Mouse (Mus musculus): Measurements from ENCODE around the gene Coro6.
A peak's percentile ranks its signal among the peaks of the same experiment; 100 is the strongest.

The Coro6 gene

DNA sequence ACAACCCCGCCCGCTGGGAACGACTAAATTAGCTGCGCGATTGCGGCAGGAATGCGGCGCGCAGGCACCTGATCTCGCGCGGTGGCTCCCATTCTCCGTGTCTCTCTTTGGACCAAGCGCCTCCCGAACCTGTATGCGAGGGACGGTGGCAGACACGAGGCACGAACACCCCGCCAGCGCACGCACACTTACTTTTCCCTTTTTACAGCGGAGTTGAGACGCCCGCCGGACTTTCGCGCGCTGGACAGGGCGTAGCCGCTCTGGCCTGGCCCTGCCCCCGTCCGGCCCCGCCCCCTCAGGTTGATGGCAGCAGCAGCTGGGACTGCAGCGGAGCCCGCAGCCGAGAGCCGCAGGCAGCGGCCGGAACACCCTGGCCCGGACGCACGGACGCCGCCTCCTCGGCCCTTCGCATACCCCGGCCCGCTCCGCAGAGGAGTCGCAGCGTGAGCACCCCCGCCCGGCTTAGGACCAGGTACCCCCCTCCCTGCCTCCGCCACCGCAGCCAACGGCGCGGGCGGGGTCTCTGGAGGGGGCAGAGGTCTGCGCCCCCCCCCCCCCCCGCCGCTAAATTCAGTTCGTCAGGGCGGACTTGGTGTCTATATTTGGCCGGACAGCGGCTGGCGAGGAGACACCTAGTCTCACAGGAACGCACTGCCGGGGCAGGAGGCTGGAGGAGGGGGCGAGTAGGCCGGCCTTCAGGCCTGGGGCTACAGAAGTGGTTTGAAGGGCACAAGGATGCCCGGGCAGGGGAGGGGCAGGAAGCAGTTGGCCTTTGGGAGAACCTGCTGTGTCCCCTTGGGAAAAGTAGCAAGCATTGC, at the start of gene Coro6:
Coro6 (plus strand) TSS at position 129 of the 818 bp plus-strand sequence.
- peak; percentile 11 to 18 for DNase-seq (ENCODE audit: low read depth in 1 of 2, low spot score in 2 of 2)

DNA sequence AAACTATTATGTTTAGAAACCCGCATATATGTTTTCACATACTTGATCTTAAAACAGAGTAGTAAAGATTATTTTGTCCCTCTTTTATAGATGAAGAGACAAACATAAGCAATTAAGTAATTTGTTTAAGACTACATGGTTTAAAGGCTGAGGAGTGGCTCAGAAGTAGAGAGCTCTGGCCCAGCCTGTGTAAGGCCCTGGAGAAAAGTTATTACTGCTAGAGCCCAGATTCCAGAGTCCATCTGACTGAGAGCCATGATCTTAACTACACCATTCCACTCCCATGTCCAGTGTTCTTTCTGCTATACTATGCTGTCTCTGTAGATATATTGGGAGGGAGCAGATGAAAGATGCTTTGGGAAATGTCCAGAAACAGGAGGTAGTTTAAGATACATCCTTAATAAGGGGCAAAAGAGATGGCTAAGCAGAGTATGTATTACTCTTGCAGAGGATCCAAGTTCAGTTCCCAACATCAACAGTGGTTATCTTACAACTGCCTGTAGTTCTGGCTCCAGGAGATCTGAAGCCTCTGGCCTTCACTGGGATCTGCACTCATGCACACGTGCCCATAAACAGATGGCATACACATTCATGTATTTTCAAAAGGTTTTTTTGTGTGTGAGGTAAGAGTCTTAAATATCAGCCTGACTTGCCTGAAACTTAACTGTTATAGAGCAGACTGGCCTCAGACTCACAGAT, 47.9 kb upstream of the Coro6 start:
- DNase-seq (ENCODE audit: low read depth in 1 of 2, low spot score in 2 of 2) = no peak

DNA sequence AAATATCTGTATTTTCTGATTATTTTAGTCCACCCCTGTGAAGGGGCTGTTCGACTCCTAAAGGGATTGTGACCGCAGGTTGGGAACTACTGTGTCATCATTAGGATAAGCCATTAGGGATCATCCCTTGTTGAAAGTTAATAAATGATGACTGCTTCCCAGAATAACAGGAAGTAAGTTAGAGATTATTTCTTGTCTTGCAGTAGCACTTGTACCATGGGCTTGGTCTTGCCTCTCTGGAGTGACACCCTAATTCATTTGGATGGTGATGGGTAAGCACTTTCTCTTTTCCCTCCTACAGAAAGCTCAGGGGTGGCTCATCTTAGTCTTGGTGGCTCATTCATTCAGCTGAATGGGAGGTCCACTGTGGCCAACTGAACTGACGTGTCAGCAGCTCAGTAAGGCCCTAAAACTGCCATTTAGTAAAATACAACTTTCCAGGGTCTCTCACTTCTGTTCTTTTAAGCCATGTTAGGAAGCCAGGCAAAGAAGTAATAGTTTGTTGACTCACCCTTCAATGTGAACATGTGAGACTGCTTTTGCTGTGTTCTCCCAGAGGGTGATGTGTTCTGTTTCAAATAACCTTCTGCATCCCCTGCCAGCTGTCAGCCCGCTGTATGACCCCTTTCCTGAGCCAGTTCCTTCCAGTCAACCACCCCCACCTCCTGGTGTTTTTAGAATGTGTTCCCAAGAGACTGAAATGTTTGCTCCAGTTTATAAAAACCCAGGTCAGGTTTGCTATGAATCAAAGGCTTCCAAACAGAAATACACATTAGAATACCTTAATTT, 45.8 kb upstream of the Coro6 start:
- no peak for DNase-seq (ENCODE audit: low read depth in 1 of 2, low spot score in 2 of 2)

DNA sequence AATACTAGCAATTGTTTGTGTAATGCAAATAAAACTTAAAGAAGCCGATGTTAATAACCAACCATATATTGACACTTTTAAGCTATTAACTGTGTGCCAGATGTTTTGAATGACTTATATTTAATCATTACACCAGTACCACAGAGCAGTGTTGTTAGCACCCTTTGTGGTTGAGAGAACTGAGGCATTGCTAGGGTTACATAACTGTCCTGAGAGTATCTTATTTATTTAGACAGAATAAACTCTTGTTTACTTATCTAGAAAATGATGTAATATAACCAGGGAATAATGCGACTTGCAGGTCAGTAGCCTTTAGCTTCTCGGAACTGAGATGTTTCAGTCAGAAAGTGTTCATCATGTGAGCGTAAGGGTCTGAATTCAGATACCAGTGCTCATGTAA, 44.2 kb upstream of the Coro6 start:
- DNase-seq (ENCODE audit: low read depth in 1 of 2, low spot score in 2 of 2) = no peak

DNA sequence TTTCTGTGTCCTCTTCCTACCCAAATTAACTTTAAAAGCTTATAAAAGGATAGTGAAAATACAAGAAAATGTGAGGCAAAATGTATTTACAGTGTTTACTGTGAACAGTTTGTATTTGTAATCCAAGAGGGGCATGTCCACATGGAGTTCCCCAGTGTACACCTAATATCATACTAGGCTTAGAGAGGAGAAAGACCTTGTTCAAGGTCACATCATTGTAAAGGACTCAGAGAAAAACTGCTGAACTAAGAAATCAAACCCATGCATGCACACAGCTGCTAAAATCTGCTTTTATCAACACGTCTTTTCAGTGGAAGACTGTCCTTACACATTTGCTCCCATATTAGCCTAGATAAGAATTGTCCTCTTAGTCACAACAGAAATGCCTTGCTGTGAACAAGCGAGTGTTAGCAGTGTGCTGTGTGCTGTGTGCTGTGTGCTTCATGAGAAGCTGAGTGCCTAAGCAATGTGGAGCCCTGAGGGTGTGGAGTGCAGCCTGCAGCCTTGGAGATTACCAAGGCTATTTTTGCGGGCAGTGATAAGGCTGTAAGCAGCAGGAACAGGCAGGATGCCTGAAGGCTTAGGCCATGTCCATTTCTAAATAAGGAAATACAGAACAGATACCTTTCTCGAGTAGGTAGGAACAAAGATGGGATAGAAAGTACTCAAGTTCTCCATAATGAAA, 38.9 kb upstream of the Coro6 start:
- no peak for DNase-seq (ENCODE audit: low read depth in 1 of 2, low spot score in 2 of 2)

DNA sequence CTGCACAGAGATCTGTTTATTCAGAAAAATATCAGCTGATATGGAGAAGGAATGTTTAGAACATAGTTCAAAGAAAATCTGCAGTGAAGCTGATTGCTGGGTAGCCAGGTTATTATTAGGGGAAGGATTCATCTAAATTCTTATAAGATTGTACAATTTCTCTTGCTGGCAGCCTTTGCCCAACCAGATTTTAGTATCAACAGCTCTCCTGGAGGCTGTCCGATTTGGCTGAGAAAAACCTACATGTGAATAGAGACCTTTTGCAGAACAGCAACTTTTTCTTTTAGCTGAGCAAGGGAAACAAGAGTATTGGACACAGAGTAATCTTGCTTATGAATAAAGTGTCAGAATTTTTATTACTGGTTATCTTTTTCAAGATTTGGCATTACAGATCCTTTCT, 33.8 kb upstream of the Coro6 start:
- no peak for DNase-seq (ENCODE audit: low read depth in 1 of 2, low spot score in 2 of 2)

DNA sequence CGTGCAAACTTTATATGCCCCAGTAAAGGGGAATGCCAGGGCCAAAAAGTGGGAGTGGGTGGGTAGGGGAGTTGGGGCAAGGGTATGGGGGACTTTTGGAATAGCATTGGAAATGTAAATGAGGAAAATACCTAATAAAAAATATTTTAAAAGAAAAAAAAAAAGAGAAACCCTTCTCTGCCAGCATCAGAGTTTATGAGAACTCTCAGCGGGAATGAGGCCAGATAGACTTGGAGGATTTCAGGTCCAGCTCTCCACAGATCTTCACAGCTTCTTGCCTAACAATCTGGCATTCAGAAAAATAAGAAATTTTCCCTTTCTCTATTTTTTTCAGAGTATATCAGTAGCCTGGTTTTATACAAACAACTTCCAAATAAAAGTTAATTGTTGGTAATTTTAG, 25.2 kb upstream of the Coro6 start:
- DNase-seq (ENCODE audit: low read depth in 1 of 2, low spot score in 2 of 2) = no peak

DNA sequence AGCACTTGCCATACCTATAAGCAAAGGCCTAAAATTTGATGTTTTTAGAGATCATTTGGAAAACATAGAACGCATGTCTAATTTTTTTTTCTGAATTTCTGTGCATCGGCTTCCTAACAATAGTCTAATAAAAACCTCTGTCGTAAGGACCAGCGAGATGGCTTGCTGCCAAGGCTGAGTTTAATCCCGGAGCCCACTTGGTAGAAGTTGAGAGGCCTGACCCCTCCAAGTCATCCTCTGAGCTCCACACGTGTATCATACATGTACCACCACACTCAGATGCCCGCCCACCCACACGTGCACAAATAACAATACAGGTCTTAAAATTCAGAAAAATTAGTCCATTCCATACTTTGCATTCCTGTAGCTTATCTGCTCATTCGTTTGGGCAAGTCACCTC, 22.1 kb upstream of the Coro6 start:
- no peak for DNase-seq (ENCODE audit: low read depth in 1 of 2, low spot score in 2 of 2)

DNA sequence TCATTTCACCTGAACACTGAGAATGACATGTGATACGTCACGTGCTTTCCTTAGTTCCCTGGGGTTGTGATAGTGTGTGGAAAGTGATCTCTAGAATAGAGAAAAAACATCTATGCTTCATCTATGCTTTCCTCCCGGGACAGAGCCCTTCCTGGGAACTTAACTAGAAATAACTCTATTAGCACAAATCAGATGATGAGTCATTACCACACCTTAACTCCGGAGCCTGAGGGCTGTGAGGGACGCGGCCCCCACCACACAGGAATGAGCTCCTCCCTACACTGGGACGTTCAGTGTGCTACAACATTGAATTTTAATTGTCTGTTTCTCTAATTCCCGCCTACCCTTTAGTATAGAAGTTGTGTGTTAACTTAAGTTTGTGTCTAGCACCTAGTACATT, 21.2 kb upstream of the Coro6 start:
- DNase-seq (ENCODE audit: low read depth in 1 of 2, low spot score in 2 of 2) = no peak

DNA sequence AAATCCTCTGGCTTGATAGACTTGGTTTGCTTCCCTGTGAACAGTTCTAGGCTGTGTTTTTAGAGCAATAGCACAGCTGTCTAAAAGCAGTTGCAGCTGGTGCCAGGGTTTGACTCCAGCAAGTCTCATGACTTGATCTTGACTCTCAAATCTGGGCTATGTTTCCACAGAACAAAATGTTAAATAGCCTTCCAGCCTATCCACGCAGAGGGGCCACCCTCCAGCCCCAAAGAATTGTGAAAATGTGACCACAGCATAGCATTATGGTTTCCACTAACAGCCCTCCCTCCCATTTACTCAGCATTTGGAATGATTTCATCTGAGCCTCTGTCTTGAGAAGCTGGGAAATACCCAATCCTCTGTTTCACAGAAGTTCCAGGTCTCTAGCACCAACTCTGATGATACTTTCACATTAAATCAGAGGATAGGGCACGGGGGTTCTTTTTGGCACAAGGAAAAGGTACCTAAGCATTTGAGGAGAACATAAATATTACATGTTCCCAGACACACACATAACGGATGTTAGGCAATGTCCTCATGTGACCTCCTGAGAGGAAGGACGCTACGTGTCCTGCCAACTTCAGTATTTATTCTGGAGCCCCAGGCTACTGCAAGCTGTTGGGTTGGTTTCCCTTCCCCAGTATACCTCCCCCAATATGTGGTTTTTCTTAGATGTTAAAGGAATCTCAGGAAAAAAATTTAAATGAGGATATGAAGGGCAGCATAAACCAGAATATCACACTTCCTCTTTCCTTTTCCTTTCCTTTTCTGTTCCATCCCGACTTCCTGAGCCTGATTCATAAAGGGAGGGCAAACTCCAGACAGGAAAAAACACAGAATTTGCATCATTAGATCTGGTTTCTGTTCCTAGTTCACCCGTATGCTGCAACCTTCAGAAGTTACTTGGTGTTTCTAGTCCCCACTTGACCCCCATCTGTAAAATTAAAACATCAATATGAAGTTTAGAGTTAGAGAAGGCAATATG, 19.7 kb upstream of the Coro6 start:
- DNase-seq (ENCODE audit: low read depth in 1 of 2, low spot score in 2 of 2) = peak; percentile 57 to 64

DNA sequence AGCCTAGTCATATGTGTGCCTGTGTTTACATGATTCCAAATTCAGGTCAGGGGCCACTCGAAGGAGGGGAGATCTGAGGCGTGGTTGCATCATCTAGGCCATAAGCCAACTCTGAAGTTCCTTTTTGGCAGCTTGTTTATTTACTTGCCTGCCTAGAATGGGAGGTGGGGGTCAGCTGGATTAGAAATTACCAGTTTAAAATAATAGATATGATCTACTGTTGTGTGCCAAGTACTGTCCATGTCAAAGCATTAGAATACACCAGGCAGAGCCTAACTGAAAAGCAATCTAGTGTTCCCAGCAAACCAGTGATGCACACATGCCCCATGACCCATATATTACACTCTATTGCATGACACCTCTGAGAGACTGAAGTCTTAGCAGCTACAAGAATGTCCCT, 17.3 kb upstream of the Coro6 start:
- DNase-seq (ENCODE audit: low read depth in 1 of 2, low spot score in 2 of 2) = no peak

DNA sequence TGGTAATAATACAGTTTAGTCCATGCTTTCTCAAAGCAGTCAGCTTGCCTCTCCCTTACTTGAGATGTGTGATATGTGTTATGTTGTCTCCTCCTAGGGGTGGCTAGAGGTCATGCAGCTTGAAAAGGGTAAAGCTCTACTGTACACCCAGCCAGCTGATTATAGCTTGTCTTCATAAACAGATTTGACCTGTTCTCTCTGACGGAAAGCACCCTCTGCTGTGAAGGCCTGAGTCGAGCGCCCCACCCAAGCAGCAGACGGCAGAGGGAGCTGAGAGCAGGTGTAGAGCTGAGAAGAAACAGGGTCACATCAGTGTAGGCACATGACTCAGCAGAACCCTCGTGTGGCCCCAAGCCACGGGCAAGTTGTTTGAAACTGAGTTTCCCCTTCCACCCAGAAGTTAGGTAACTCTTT, 15.6 kb upstream of the Coro6 start:
- DNase-seq (ENCODE audit: low read depth in 1 of 2, low spot score in 2 of 2) = peak; percentile 18 to 31

DNA sequence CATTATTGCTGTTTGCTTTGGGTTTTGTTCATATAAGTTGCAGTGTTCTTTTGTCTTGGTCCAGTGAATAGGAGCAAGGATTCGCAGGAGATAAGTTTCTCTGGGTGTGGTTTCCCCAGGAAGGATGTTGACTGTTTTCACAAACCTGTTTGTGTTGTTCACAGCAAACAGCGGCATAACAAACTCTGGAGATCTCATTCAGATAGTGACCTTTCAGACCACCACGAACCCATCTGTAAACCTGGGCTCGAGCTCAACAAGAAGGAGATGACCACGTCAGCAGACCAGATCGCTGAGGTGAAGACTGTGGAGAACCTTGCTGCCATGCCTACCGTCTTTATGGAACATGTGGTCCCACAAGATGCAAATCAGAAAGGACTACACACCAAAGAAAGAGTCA, 13.0 kb upstream of the Coro6 start:
- DNase-seq (ENCODE audit: low read depth in 1 of 2, low spot score in 2 of 2) = no peak

DNA sequence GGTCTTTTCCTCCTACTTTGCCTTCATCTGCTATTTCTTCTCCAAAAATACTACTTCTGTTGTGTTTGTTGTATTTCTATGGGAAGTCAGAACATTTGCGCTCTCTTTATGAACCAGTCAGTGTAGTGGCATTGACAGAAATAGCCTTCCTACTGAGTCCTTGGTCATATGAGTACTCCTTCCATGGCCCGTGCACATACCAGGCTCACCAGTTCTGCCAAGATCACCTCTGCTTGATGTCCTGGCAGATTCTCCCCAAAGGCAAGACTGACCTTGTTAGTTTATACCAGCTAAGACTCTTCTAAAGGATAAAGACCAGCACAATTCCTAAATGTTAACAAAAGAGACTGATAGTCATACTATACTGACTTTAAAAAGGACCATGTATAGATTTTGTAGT, 10.5 kb upstream of the Coro6 start:
- no peak for DNase-seq (ENCODE audit: low read depth in 1 of 2, low spot score in 2 of 2)

DNA sequence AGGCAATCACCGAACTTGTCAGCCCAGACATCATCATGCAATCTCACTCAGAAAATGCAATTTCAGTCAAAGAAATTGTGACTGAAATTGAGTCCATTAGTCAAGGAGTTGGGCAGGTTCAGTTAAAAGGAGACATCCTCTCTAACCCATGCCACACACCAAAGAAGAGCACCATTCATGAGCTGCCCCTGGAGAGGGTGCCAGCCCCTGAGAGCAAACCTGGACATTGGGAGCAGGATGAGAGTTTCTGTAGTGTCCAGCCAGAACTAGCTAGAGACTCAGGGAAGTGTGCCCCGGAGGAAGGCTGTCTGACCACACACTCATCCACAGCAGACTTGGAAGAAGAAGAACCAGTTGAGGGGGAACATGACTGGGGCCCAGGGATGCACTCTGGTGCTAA, 8.8 kb upstream of the Coro6 start:
- DNase-seq (ENCODE audit: low read depth in 1 of 2, low spot score in 2 of 2) = no peak

DNA sequence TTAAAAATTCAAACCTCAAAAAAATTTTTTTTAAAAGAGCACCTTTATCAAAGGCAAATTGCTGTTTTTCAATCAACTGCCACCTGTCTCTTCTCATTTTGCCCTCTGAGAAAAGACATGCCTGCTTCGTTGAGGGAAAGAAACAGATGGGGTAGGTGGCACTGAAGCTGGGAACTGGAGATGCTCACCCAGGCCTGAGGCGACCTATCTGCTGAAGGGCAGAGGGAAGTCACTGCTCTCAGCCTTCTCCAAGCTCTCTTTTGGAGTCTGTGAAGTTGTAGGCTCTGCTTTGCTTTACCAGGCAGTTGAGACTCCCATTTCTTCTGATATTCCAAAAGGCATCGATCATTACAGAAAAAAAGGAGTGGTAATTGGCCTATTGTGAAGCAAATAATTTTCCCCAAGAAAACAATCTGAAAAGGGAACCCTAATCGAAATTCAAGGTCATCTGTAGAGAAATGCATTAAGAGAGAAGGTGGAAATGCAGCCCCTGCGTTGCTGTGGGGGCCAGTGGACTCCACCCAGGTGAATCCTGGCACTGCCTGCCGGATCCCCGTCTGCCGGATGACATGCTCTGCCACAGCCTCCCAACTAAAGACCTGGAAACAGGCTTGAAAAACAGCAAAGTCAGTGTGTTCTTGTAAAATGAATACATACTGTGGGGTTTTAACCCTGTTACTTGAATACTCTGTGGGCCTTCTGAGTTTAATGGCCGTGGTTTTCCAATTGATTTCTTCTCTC, 6.3 kb upstream of the Coro6 start:
- no peak for DNase-seq (ENCODE audit: low read depth in 1 of 2, low spot score in 2 of 2)

DNA sequence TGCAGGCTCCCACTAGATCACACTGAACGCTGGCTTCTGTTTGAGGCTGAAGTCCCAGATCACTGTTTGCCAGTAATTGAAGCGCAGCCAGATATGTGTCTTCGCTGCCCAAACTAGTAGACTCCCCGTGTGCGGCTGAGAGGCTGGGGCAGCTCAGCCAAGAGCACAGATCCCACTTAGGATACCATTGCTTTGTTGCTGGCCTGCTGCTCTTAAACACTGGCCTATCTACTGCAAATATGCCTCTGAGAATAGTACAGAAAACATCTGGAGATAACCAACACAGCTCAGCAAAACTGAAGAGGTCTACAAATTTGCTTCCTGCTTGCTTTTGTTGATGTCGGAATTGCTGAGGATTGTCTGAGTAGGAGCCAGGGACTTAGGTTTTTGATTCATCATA, 5.3 kb upstream of the Coro6 start:
- DNase-seq (ENCODE audit: low read depth in 1 of 2, low spot score in 2 of 2) = no peak

DNA sequence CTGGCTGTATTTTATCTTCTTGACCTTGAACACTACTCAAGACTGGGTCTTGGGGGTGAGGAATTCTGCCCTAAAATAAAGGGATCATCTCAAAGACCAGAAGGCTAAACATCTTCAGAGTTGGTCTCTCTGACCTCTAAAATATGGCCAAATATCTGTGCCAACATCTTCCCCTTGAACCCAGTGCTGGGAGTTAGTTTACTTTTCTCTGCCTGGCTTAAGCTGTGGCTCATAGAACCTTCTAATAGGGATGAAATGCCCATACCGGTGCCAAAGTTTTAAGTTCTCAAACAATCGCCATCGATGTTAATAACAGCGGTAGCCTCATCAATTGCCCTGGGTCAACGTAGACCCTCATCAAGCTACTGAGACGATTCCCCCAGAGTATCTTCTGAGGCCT, 355 bp upstream of the Coro6 start:
- DNase-seq (ENCODE audit: low read depth in 1 of 2, low spot score in 2 of 2) = no peak

DNA sequence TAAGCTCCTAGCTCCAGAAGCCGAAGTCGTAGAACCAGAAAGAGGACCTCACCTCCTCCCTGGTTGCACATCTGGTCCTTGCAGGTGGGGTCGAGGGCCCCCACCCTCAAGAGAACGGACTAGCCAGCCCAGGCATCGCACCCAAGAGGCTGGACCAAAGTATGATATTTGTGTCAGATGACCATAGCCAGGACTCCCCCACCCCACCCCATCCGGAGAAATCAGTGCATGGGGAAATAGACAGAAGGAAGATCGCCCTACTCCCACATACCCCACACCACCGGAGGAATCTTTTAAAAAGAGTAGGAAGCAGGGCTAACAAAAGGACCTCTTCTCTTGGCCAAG, 862 bp downstream of the Coro6 start:
- no peak for DNase-seq (ENCODE audit: low read depth in 1 of 2, low spot score in 2 of 2)

DNA sequence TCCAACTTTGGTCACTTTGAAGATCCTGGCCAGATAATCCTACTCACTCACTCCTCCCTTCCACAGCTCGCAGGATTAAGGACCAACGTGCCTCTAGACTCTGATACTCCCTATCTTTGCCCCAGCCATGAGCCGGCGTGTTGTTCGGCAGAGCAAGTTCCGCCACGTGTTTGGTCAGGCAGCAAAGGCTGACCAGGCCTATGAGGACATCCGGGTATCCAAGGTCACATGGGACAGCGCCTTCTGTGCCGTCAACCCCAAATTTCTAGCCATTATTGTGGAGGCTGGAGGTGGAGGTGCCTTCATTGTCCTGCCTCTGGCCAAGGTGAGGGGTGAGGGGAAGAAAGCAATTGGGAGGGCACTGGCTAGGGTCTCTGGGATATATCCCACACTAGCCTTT, 1.6 kb downstream of the Coro6 start:
- DNase-seq (ENCODE audit: low read depth in 1 of 2, low spot score in 2 of 2) = no peak
